Mouse (Mus musculus) C2C12 (cell line): ENCODE measurements at regions not wholly inside any gene's neighbourhood (a gene's known extent, or its start where the extent isn't known, plus 50 kb on each side); places are given as distances from the start of the nearest gene placed in this dataset.

Experiments
- CTCF ChIP-seq: IDR thresholded peaks from one replicate; pipeline ENCODE4 v1.5.1; 2011; ENCODE audit not compliant: control insufficient read depth, insufficient read depth, insufficient read length
- MAX ChIP-seq: IDR thresholded peaks from one replicate; pipeline ENCODE4 v1.6.1; 2011; ENCODE audit warnings: mild to moderate bottlenecking, control low read depth
- USF1 ChIP-seq: IDR thresholded peaks from one replicate; pipeline ENCODE4 v1.6.1; 2011; ENCODE audit warnings: low read depth, mild to moderate bottlenecking, control low read depth, moderate library complexity

DNA sequence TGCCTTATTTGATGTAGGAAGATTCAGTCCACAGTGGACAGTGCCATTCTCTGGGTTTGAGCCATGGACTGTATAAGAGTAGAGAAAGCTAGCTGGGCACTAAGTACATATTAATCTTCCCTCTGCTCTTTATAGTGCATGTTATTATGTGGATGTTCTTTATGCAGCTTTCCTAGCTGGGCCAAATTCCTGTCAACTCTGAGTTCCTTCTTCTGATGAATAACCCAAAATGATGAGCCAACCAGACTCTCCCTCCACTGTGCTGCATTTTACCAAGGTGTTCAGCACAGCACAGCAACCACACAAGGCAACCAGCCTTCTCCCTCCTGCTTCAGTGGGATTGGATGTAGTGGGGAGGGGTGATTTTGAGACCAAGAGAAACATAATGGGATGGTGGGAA is 87.7 kb downstream of the Ets2 start:
- no peak for TF ChIP-seq CTCF
- no peak for TF ChIP-seq MAX
- TF ChIP-seq USF1: no peak
